Mouse (Mus musculus): ENCODE results near the gene Rps8. TPM values are rescaled to one million over a fixed set of nuclear protein-coding genes. Genes with fewer than 3 reads are reported as not detected.
A peak's percentile ranks its signal among the peaks of the same experiment; 100 is the strongest.
"Not testable (repeated sequence)": the region's sequence is repeated elsewhere in the genome, so short reads cannot be mapped to it uniquely, and the experiment has no call there.

The Rps8 gene
- polyA plus RNA-seq (2012; rRNA removed): 499 and 554 TPM in 2 replicates

DNA sequence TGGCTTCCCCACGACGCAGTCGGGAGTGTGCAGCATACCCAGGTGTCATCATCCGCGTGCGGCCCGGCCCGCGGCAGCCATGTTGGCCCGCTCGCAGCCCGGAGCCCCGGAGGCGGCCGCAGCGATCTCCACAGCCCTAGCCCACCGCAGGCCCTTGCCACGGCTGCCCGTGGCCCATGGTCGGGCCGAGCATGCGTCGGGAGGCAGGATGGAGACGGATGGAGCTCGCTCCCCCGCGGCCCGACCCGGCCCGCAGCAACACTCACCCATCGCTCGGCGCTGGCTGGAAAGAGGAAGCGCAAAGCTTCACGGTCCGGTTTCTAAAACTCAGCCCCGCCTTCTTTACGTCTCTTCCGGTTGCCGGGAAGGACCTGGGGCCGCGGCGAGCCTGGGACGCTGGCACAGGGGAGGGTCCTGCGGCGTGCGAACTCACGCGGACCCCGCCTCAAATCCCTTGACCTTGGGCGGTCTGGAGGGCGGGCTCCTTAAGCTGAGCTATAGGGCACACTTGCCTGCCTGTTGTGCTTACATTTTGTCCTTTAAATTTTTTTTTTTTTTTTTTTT lies at the start of gene Rps8:
Rps8 (minus strand) TSS at position 452 of the 564 bp plus-strand sequence.
- H3K4me1 ChIP-seq (ENCODE audit: control insufficient read depth, insufficient read depth, low read length): no peaks in the 10 kb centered on the region
- peak within 1 kb of the TSS; percentile 43 for H3K27ac ChIP-seq (ENCODE audit: insufficient read depth, low read length)
- peak; percentile 94 for TF ChIP-seq POLR2A (IDR thresholded peaks at IDR 0.05; ENCODE audit: extremely low read depth, insufficient read depth, low read length)
- no peak for TF ChIP-seq CTCF (IDR thresholded peaks at IDR 0.05; ENCODE audit: extremely low read depth, insufficient read depth, low read length)
- peak within 1 kb of the TSS; percentile 87 for H3K4me3 ChIP-seq (ENCODE audit: insufficient read depth, low read length)

DNA sequence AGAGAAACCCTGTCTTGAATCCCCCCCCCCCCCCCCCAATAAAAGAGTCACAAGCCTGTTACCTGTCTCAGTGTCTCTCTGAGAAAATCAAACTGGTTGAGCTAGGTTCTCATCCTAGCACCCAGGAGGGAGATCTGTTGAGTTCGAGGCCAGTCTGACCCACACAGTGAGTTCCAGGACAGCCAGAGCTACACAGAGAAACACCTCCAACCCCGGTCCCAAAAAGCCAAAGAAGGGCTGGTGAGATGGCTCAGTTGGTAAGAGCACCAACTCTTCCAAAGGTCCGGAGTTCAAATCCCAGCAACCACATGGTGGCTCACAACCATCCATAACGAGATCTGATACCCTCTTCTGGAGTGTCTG lies 46.9 kb upstream of the Rps8 start:
- Histone ChIP-seq H3K27ac (ENCODE audit: insufficient read depth, low read length) (no peak overlapping the region), H3K4me3 (ENCODE audit: insufficient read depth, low read length) (no peak overlapping the region), H3K4me1 (ENCODE audit: control insufficient read depth, insufficient read depth, low read length) (no peaks in the 10 kb centered on the region)
- no peak for TF ChIP-seq CTCF (IDR thresholded peaks at IDR 0.05; ENCODE audit: extremely low read depth, insufficient read depth, low read length)

DNA sequence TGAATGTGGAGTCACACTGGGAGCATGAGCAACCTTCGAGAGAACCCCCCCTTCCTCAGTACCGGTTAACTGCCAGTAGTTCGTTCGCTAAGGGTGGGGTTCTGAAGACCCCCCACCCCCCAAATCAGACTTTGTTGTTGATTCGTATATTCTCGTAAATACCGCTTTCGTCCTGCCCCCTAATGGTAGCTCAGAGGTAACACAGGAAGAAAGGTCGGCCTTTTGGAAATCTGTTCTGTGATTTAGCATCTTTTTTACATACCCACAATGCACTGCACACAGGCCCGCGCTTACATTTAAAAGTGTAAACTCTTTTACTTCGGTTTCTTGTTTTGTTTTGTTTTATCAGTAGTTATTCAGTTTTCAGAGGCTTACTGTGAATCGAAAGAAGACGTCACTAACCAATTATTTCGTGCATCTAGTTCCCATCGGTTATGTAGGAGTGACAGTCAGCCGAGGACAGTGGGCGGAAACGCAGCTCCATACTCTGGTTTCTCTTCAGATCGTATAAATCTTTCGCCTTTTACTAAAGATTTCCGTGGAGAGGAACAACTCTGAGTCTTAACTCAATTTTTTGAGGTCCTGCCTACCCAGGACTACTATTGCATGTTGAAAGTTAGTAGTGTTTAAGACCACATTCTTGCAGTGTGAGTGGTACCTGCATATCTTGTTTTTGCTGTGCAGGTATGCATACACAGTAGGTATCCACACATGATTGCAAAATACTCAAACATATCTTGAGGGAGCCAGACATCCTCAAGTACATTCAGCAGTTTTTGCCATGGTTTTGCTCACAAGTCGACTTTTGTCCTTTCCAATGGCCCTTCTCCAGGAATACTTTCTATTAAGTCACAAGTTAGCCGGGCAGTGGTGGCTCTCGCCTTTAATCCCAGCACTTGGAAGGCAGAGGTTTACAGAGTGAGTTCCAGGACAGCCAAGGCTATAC lies 46.3 kb upstream of the Rps8 start:
- TF ChIP-seq CTCF (IDR thresholded peaks at IDR 0.05; ENCODE audit: extremely low read depth, insufficient read depth, low read length) (peak; percentile 33; the same call in 1 of the 2 replicates), POLR2A (IDR thresholded peaks at IDR 0.05; ENCODE audit: extremely low read depth, insufficient read depth, low read length) (0 out of 2 replicates have a peak, but pooled peaks have one; percentile 37)

DNA sequence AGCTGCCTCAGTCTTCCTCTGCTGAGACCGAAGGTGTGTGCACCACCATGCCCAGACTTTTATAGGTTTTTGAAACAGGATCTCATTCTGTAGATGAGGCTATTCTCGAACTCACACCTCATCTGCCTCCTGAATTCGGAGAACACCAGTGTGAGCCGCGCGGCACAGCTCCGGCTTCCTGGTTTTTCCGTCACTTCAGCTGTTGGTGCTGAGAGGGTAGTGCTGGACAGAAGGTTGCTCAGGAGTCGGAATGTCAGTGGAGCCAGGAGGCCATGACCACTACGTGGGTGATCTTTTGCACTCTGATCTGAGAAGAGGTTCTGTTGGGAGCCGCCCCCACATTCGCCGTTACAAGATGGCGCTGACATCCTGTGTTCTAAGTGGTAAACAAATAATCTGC lies 35.8 kb upstream of the Rps8 start:
- Histone ChIP-seq H3K4me1 (ENCODE audit: control insufficient read depth, insufficient read depth, low read length) (0 out of 2 replicates have a peak, but pooled peaks cover 1% of the 10 kb centered on the region), H3K4me3 (ENCODE audit: insufficient read depth, low read length) (no peak overlapping the region), H3K27ac (ENCODE audit: insufficient read depth, low read length) (no peak overlapping the region)
- TF ChIP-seq POLR2A (IDR thresholded peaks at IDR 0.05; ENCODE audit: extremely low read depth, insufficient read depth, low read length) (no peak), CTCF (IDR thresholded peaks at IDR 0.05; ENCODE audit: extremely low read depth, insufficient read depth, low read length) (no peak)

More for the DNA sequence above, 46.3 kb upstream of the Rps8 start:
- no peaks in the 10 kb centered on the region for H3K4me1 ChIP-seq (ENCODE audit: control insufficient read depth, insufficient read depth, low read length)
- H3K4me3 ChIP-seq (ENCODE audit: insufficient read depth, low read length): peak overlapping the region; percentile 21
- no peak overlapping the region for H3K27ac ChIP-seq (ENCODE audit: insufficient read depth, low read length)

DNA sequence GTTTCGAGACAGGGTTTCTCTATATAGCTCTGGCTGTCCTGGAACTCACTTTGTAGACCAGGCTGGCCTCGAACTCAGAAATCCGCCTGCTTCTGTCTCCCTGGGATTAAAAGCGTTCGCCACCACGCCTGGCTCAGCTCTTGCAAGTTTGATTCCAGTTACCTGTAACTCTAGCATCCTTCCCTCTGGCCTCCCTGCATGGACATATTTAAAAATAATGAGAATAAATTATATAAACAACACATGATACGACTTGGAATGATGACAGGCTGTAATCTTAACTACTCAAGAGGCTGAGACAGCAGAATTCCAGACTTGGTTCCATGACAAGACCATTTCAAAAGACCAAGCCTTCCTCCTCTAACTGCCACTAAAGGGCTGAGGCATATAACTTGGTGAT lies 34.6 kb upstream of the Rps8 start:
- H3K4me1 ChIP-seq (ENCODE audit: control insufficient read depth, insufficient read depth, low read length): 0 out of 2 replicates have a peak, but pooled peaks cover 1% of the 10 kb centered on the region

DNA sequence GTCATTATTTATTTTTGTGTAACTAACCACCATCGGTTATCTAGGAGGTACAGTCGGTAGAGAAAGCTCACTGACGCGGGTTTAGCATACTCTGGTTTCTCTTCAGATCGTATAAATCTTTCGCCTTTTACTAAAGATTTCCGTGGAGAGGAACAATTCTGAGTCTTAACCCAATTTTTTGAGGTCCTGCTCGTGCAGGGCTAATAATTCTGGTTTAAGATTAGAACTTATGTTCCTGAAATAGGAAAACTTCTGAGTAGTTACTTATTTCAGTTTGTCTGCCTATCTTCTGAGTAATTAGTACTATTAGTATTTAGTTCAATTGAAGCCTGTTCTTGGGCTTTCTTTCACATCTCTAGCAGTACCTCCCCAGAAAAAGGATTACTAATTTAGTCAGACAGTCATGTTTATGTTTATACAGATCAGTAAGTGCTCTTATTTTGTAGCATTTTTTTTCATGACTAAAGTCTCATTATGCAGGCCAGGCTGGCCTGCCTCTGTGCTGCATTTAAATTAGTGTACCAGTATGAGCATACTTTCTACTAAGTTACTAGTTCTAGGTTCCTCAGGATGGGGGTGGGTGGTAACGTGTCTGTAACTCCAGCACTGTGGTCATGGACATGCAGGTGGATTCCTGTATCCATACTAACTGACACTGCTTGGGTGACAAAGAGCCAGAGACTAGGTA lies 34.0 kb upstream of the Rps8 start:
- Histone ChIP-seq H3K4me3 (ENCODE audit: insufficient read depth, low read length) (peak overlapping the region; percentile 12; the same call in 1 of the 2 replicates), H3K27ac (ENCODE audit: insufficient read depth, low read length) (no peak overlapping the region), H3K4me1 (ENCODE audit: control insufficient read depth, insufficient read depth, low read length) (0 out of 2 replicates have a peak, but pooled peaks cover 1% of the 10 kb centered on the region)
- TF ChIP-seq POLR2A (IDR thresholded peaks at IDR 0.05; ENCODE audit: extremely low read depth, insufficient read depth, low read length): peak; percentile 77
- TF ChIP-seq CTCF (IDR thresholded peaks at IDR 0.05; ENCODE audit: extremely low read depth, insufficient read depth, low read length): no peak

More for the DNA sequence above, 34.6 kb upstream of the Rps8 start:
- no peak for TF ChIP-seq POLR2A (IDR thresholded peaks at IDR 0.05; ENCODE audit: extremely low read depth, insufficient read depth, low read length)
- no peak for TF ChIP-seq CTCF (IDR thresholded peaks at IDR 0.05; ENCODE audit: extremely low read depth, insufficient read depth, low read length)
- Histone ChIP-seq H3K4me3 (ENCODE audit: insufficient read depth, low read length) (no peak overlapping the region), H3K27ac (ENCODE audit: insufficient read depth, low read length) (no peak overlapping the region)

DNA sequence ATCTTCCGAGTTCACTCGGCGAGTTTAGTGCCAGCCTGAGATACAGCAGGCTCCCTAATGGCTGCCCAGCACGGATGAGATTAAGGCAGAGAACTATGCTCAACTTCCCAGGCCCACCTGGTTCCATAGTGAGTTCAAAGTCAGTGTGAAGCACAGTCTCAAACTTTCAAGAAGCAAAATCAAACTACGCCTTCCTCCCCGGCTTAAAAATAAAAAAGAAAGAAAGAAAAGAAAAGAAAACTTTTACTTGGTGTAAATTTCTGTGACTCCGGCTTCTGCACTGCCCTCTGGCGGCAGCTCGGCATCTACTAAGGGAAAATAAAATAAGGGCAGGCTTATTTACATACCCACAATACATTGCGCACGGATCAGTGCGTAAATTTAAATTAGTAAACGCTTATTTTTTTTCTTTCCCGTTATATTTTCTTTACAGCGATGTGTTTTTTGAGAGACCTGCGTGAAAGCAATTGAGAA lies 33.4 kb upstream of the Rps8 start:
- Histone ChIP-seq H3K27ac (ENCODE audit: insufficient read depth, low read length) (no peak overlapping the region), H3K4me1 (ENCODE audit: control insufficient read depth, insufficient read depth, low read length) (0 out of 2 replicates have a peak, but pooled peaks cover 1% of the 10 kb centered on the region), H3K4me3 (ENCODE audit: insufficient read depth, low read length) (peak overlapping the region; percentile 12; the same call in 1 of the 2 replicates)
- peak; percentile 73 for TF ChIP-seq CTCF (IDR thresholded peaks at IDR 0.05; ENCODE audit: extremely low read depth, insufficient read depth, low read length)
- TF ChIP-seq POLR2A (IDR thresholded peaks at IDR 0.05; ENCODE audit: extremely low read depth, insufficient read depth, low read length): no peak

DNA sequence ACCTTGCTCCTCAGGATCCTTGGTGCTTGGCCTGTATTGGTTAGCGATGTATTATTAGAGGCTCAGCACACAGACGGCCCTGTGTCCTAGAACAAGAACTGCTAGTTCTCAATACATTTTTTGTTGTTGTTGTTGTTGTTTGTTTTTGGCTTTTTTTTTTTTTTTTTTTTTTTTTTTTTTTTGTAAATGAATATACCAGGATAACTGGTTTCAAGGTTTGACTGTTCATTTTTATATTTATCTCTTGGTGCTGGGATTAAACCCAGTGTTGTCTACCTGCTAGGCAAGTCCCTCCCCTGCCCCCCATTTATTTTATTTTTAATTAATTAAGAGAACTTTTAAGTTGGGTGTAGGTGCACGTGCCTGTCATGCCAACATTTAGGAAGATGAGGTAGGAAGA lies 32.9 kb upstream of the Rps8 start:
- H3K27ac ChIP-seq (ENCODE audit: insufficient read depth, low read length): no peak overlapping the region
- H3K4me1 ChIP-seq (ENCODE audit: control insufficient read depth, insufficient read depth, low read length): 0 out of 2 replicates have a peak, but pooled peaks cover 1% of the 10 kb centered on the region
- H3K4me3 ChIP-seq (ENCODE audit: insufficient read depth, low read length): peak overlapping the region; percentile 12; the same call in 1 of the 2 replicates
- TF ChIP-seq POLR2A (IDR thresholded peaks at IDR 0.05; ENCODE audit: extremely low read depth, insufficient read depth, low read length) (no peak), CTCF (IDR thresholded peaks at IDR 0.05; ENCODE audit: extremely low read depth, insufficient read depth, low read length) (no peak)

DNA sequence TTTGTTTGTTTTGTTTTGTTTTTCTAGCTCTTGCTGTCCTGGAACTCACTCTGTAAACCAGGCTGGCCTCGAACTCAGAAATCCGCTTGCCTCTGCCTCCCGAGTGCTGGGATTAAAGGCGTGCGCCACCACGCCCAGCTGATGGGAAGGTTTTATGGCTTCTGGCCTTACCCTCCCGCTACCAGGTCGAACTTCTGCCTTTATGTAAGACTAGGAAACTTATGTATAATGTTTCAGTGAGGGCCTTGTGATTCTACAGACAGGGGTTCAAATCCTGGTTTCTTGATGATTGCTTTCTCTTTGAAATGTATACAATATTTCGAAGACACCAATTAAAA lies 26.7 kb upstream of the Rps8 start:
- not testable (repeated sequence) for H3K27ac ChIP-seq (ENCODE audit: insufficient read depth, low read length); H3K4me1 ChIP-seq (ENCODE audit: control insufficient read depth, insufficient read depth, low read length)
- H3K4me3 ChIP-seq (ENCODE audit: insufficient read depth, low read length): peak overlapping the region; percentile 43

All from cortical plate, adult 2 months (tissue).